Mouse (Mus musculus): Measurements from ENCODE around the gene Hsd11b2. TPM values are rescaled to one million over a fixed set of nuclear protein-coding genes. Genes with fewer than 3 reads are reported as not detected.
A peak's percentile ranks its signal among the peaks of the same experiment; 100 is the strongest.

Gene Hsd11b2
- not detected in 2 replicates for polyA plus RNA-seq (2012; rRNA removed)

DNA sequence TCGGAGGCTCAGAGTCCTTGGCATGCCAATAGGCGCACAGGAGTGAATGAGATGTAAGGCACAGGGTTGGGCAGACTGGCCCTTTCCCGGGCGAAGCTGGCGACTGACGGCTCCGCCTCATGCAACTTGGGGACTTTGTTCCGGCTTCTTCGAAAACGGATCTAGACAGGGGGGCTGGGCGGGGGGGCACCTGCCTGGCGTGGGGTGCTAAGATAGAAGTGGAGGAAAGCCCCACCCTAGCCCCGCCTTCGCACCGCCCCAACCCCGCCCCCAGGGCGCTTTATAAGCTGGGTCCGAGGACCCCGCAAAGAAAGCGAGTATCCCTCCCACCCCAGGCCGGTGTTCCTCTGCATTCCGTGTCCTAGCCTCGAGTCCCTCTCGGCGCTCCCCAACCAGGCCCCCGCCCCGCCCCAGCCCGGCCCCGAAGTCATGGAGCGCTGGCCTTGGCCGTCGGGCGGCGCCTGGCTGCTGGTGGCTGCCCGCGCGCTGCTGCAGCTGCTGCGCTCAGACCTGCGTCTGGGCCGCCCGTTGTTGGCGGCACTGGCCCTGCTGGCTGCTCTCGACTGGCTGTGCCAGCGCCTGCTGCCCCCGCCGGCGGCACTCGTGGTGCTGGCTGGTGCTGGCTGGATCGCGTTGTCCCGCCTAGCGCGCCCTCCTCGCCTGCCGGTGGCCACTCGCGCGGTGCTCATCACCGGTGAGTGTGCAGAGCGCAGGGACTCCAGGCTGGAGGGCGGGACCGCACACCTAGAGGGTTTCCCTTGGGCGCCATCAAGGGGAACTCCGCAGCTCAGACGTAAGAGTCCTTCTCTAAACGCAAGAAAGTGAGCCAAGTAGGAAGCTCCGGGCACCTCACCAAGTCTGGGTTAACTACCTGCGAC, at the start of gene Hsd11b2:
Gene Hsd11b2 (plus strand): TSS at position 320 of the 878 bp plus-strand sequence.
- Histone ChIP-seq H3K4me3 (ENCODE audit: insufficient read depth, low read length) (no peak within 1 kb of the TSS), H3K4me1 (ENCODE audit: control insufficient read depth, insufficient read depth, low read length) (0 out of 2 replicates have a peak, but pooled peaks cover 2% of the 10 kb centered on the region), H3K27ac (ENCODE audit: insufficient read depth, low read length) (no peak within 1 kb of the TSS)
- TF ChIP-seq POLR2A (IDR thresholded peaks at IDR 0.05; ENCODE audit: extremely low read depth, insufficient read depth, low read length) (no peak), CTCF (IDR thresholded peaks at IDR 0.05; ENCODE audit: extremely low read depth, insufficient read depth, low read length) (no peak)

DNA sequence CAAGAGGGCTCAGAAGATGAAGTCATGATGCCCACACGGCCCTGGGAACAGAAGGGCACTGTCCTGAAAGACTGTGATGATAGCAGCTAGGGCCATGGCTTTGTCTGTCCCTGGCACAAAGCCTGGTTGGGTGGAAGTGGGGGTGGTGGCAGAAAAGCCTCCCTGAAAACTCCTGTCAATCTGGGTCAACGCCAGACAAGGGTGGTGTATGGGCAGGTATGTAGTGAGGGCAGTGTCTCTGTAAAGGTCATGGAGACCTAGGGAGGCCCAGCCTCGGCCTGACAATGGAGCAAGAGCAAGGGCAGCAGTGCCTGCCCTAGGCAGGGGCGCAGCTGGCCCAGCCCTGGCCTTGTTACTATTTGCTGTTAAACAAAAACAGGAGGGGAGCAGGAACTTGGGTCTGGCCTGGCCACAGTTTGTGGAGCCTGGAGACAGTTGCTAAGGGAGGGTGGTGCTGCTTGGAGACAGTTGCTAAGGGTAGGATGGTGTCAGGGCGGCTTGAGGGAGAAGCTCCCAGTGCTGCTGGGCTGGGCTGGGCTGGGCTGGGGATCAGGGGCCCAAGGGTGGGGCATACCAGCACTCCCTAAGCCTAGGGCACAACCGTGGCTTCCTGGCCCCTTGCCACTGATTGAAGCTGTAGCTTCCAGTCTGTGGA, 49.4 kb upstream of the Hsd11b2 start:
- H3K4me3 ChIP-seq (ENCODE audit: insufficient read depth, low read length) = peak overlapping the region; percentile 42; the same call in 1 of the 2 replicates
- TF ChIP-seq POLR2A (IDR thresholded peaks at IDR 0.05; ENCODE audit: extremely low read depth, insufficient read depth, low read length) = no peak
- TF ChIP-seq CTCF (IDR thresholded peaks at IDR 0.05; ENCODE audit: extremely low read depth, insufficient read depth, low read length) = no peak
- H3K4me1 ChIP-seq (ENCODE audit: control insufficient read depth, insufficient read depth, low read length) = peaks cover 13% of the 10 kb centered on the region
- H3K27ac ChIP-seq (ENCODE audit: insufficient read depth, low read length) = peak overlapping the region; percentile 82

DNA sequence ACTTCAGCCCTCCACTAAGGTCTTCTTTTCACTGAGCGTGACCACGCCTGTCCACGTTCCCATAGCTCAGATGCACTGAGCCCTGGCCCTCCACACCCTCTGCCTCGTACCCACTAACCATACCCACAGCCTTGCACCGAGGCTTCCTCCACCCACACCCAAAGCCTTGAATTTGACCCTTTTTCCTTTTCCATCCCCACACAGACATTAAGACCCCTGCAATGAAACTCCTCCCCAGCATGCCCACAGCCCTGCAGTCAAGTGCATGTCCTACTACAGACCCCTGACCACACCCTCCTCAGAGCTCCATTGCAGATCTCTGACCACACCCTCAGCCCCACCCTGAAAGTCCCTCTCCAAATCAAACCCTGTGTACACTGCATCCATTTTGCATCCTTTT, 48.7 kb upstream of the Hsd11b2 start:
- Histone ChIP-seq H3K27ac (ENCODE audit: insufficient read depth, low read length) (0 out of 2 replicates have a peak overlapping the region, but pooled peaks have one; percentile 9), H3K4me1 (ENCODE audit: control insufficient read depth, insufficient read depth, low read length) (peaks cover 14% of the 10 kb centered on the region), H3K4me3 (ENCODE audit: insufficient read depth, low read length) (peak overlapping the region; percentile 42)
- TF ChIP-seq POLR2A (IDR thresholded peaks at IDR 0.05; ENCODE audit: extremely low read depth, insufficient read depth, low read length) = no peak
- TF ChIP-seq CTCF (IDR thresholded peaks at IDR 0.05; ENCODE audit: extremely low read depth, insufficient read depth, low read length) = no peak

DNA sequence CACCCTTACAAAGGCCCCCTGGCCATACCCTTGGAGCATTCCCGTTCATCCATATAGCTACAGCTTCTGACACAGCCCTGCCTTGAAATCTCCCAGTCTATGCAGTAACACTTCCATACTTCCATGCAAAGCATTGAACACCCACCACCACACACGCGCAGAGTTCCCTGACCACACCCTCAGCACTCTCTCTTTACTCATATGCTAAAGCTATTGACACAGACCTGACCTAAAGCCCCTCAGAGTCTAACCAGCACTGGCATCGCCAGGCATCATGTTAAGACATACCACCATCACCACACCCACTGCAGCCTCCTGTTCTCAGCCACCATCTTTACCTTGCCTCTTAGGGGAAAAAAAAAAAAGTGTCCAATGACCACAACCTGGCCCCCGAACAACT, 48.3 kb upstream of the Hsd11b2 start:
- Histone ChIP-seq H3K4me1 (ENCODE audit: control insufficient read depth, insufficient read depth, low read length) (peaks cover 14% of the 10 kb centered on the region), H3K4me3 (ENCODE audit: insufficient read depth, low read length) (peak overlapping the region; percentile 42), H3K27ac (ENCODE audit: insufficient read depth, low read length) (no peak overlapping the region)
- TF ChIP-seq POLR2A (IDR thresholded peaks at IDR 0.05; ENCODE audit: extremely low read depth, insufficient read depth, low read length) = no peak
- TF ChIP-seq CTCF (IDR thresholded peaks at IDR 0.05; ENCODE audit: extremely low read depth, insufficient read depth, low read length) = no peak

DNA sequence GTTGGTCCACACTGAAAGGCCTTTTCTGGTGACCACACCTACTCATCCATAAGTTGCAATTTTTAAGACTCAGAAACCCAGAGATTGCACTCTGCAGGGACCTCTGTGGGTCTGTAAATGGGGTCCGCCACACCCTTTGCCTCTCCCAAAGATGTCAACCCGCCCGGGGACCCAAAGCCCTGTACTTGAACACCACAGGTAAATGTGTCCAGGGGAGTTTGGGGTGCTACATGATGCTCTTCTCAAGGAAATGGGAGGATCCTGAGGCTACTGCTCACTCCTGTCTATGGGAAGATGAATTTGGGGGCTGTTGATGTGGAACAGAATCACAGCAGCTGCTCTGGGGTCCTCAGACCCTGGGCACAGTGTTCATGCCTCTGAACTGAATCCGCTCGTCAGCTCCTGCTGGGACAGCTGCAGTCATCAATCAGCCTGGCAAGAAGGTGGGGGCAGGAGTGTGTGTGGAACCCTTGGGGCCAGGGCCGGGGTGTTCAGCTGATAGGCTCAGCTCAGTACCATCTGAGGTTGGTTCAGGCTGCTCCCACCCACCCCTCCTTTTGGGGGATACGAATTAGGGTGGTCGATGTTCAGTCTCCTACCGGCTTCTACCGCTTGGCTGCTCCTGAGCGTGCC, 47.8 kb upstream of the Hsd11b2 start:
- Histone ChIP-seq H3K4me1 (ENCODE audit: control insufficient read depth, insufficient read depth, low read length) (peaks cover 14% of the 10 kb centered on the region), H3K27ac (ENCODE audit: insufficient read depth, low read length) (no peak overlapping the region), H3K4me3 (ENCODE audit: insufficient read depth, low read length) (peak overlapping the region; percentile 42)
- TF ChIP-seq CTCF (IDR thresholded peaks at IDR 0.05; ENCODE audit: extremely low read depth, insufficient read depth, low read length) (no peak), POLR2A (IDR thresholded peaks at IDR 0.05; ENCODE audit: extremely low read depth, insufficient read depth, low read length) (no peak)

DNA sequence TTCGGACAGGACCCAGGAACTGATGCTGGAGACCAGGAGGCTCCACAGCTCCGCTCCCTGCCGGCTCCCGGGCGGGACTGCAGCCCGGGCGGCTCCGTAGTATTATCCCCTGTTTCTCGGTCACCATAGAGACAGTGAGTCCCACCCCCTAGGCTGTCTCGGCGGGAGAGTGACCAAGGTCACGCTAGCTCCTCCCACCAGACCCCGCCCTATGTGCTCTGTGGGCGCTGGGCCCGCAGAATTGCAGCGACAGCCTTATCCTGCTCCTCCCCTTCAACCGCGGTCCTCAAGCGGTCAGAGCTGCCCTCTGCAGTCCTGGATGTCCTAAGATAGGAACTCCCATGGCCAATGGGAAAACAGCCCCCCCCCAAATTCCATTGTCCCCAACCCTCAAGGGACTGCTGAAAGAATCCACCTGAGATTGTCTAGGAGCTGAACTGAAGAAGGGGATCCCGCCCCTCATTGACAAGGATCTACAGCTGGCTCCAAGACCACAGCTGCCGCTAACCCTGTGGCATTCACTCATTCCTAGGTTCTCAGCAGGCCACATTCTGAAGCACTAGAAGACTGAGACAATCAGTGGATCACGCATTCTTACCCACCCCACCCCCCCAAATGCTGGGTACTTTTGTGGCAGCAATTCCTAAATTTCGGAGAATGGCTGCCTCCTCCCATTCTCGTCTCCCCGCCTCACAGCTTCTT, 47.1 kb upstream of the Hsd11b2 start, which contains the start of gene Tppp3:
Gene Tppp3 (minus strand): TSS at position 213 of the 702 bp plus-strand sequence.
- H3K4me3 ChIP-seq (ENCODE audit: insufficient read depth, low read length) = peak within 1 kb of the TSS; percentile 42
- H3K4me1 ChIP-seq (ENCODE audit: control insufficient read depth, insufficient read depth, low read length) = peaks cover 13% of the 10 kb centered on the region
- H3K27ac ChIP-seq (ENCODE audit: insufficient read depth, low read length) = no peak within 1 kb of the TSS
- TF ChIP-seq POLR2A (IDR thresholded peaks at IDR 0.05; ENCODE audit: extremely low read depth, insufficient read depth, low read length) (peak; percentile 68; the same call in 1 of the 2 replicates), CTCF (IDR thresholded peaks at IDR 0.05; ENCODE audit: extremely low read depth, insufficient read depth, low read length) (no peak)

DNA sequence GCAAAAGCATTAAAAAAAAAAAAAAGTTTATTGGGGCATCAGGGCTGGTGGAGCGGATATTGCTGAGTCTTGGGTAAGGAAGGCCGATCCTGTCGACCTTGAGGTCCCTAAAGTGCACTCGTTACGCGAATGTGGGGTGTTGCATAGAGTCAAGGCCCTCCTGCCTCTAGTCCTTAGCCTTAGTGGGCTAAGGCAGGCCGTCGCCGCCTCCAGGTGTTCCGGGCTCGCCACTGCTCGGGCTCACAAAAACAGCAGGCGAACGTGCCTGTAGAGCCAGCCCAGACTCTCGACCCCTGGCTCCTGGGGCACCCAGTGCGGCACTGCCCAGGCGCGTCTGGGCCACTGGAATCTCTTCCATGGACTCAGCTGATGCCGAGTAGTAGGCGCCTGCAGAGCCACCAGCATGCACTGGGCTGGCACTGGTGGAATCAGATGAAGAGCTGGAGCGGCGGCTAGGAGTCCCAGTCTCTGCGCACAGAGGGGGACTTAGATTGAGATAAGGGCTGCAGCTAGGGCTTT, 46.1 kb upstream of the Hsd11b2 start:
- Histone ChIP-seq H3K4me1 (ENCODE audit: control insufficient read depth, insufficient read depth, low read length) (peaks cover 10% of the 10 kb centered on the region), H3K4me3 (ENCODE audit: insufficient read depth, low read length) (no peak overlapping the region), H3K27ac (ENCODE audit: insufficient read depth, low read length) (no peak overlapping the region)
- TF ChIP-seq POLR2A (IDR thresholded peaks at IDR 0.05; ENCODE audit: extremely low read depth, insufficient read depth, low read length) (no peak), CTCF (IDR thresholded peaks at IDR 0.05; ENCODE audit: extremely low read depth, insufficient read depth, low read length) (no peak)

DNA sequence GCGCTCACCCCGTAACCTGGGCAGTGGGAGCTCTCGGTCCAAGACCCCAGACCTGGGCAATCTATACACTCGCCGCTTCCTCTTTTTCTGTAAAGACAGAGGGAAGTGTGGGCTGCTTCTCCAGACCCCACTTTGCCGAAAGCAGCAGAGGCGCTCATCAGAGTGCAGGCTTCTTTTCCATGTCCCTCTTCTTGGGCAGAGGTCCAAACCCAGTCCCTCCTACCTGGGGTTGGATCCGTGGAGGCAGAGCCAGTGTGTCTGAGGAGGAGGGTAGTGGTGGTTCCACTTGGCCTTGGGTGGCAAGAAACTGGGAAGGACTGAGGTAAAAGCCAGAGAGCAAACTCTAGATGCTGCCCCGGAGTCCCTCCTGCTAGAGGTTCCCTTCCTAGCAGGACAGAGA, 45.6 kb upstream of the Hsd11b2 start:
- H3K4me3 ChIP-seq (ENCODE audit: insufficient read depth, low read length) = no peak overlapping the region
- peaks cover 10% of the 10 kb centered on the region for H3K4me1 ChIP-seq (ENCODE audit: control insufficient read depth, insufficient read depth, low read length)
- no peak for TF ChIP-seq POLR2A (IDR thresholded peaks at IDR 0.05; ENCODE audit: extremely low read depth, insufficient read depth, low read length)
- no peak for TF ChIP-seq CTCF (IDR thresholded peaks at IDR 0.05; ENCODE audit: extremely low read depth, insufficient read depth, low read length)
- H3K27ac ChIP-seq (ENCODE audit: insufficient read depth, low read length) = no peak overlapping the region

Data from cortical plate, adult 2 months (tissue).